Mouse (Mus musculus): ENCODE measurements at regions not wholly inside any gene's neighbourhood (a gene's known extent, or its start where the extent isn't known, plus 50 kb on each side); places are given as distances from the start of the nearest gene placed in this dataset.

- peak; percentile 49 to 55 for DNase-seq (ENCODE audit: low spot score in 2 of 2)
Observed at GRCm38 (mm10) chr19:23044510-23045464, 96.2 kb upstream of the Klf9 start.

- no peak for DNase-seq (ENCODE audit: low spot score in 2 of 2)
Observed at GRCm38 (mm10) chr19:23051456-23051855, 89.6 kb upstream of the Klf9 start.

GRCm38 (mm10) chr19:23054440-23054839 is 86.6 kb upstream of the Klf9 start:
- DNase-seq (ENCODE audit: low spot score in 2 of 2), result no peak

- no peak for DNase-seq (ENCODE audit: low spot score in 2 of 2)
Observed at GRCm38 (mm10) chr19:23055916-23056805, 84.9 kb upstream of the Klf9 start.

- DNase-seq (ENCODE audit: low spot score in 2 of 2), result peak; percentile 70 to 80
Observed at GRCm38 (mm10) chr19:23056851-23057707, 83.9 kb upstream of the Klf9 start.

- DNase-seq (ENCODE audit: low spot score in 2 of 2), result peak; percentile 23 to 33
Observed at GRCm38 (mm10) chr19:23057739-23058501, 83.1 kb upstream of the Klf9 start.

- DNase-seq (ENCODE audit: low spot score in 2 of 2), result no peak
Observed at GRCm38 (mm10) chr19:23058502-23058900, 82.5 kb upstream of the Klf9 start.

GRCm38 (mm10) chr19:23061081-23061640 is 79.9 kb upstream of the Klf9 start:
- DNase-seq (ENCODE audit: low spot score in 2 of 2), result no peak

GRCm38 (mm10) chr19:23061906-23062305 is 79.1 kb upstream of the Klf9 start:
- DNase-seq (ENCODE audit: low spot score in 2 of 2), result no peak

- DNase-seq (ENCODE audit: low spot score in 2 of 2), result no peak
Observed at GRCm38 (mm10) chr19:23062851-23063250, 78.2 kb upstream of the Klf9 start.

GRCm38 (mm10) chr19:23065548-23065947 is 75.5 kb upstream of the Klf9 start:
- DNase-seq (ENCODE audit: low spot score in 2 of 2), result no peak

GRCm38 (mm10) chr19:23066726-23067125 is 74.3 kb upstream of the Klf9 start:
- no peak for DNase-seq (ENCODE audit: low spot score in 2 of 2)

- DNase-seq (ENCODE audit: low spot score in 2 of 2), result no peak
Observed at GRCm38 (mm10) chr19:23068600-23068999, 72.4 kb upstream of the Klf9 start.

GRCm38 (mm10) chr19:23069656-23070055 is 71.4 kb upstream of the Klf9 start:
- DNase-seq (ENCODE audit: low spot score in 2 of 2), result no peak

- DNase-seq (ENCODE audit: low spot score in 2 of 2), result no peak
Observed at GRCm38 (mm10) chr19:23071000-23071399, 70.0 kb upstream of the Klf9 start.

GRCm38 (mm10) chr19:23074602-23075570 is 66.1 kb upstream of the Klf9 start:
- DNase-seq (ENCODE audit: low spot score in 2 of 2), result no peak

- DNase-seq (ENCODE audit: low spot score in 2 of 2), result no peak
Observed at GRCm38 (mm10) chr19:23075790-23076189, 65.2 kb upstream of the Klf9 start.

GRCm38 (mm10) chr19:23085173-23085660 is 55.8 kb upstream of the Klf9 start:
- no peak for DNase-seq (ENCODE audit: low spot score in 2 of 2)

GRCm38 (mm10) chr19:23087575-23087974 is 53.5 kb upstream of the Klf9 start:
- DNase-seq (ENCODE audit: low spot score in 2 of 2), result no peak

Measured in frontal cortex, postnatal 36 days (tissue).